Mouse (Mus musculus) MEL (cell line): ENCODE data around the gene Dcaf17.

Experiments
- CTCF ChIP-seq, 3 experiments: IDR thresholded peaks in 2 of 3; conservative IDR thresholded peaks in 1 of 3; 2 replicates each; pipeline ENCODE4 v1.5.1; 2011 to 2012; ENCODE audit warnings: low read length in 3 of 3, low read depth in 2 of 3, mild to moderate bottlenecking in 2 of 3, improper control_type of control experiment in 1 of 3, inconsistent platforms in 1 of 3, mixed read lengths in 1 of 3, moderate library complexity in 1 of 3; ENCODE audit not compliant: control insufficient read depth in 1 of 3, insufficient read depth in 1 of 3, poor library complexity in 1 of 3, severe bottlenecking in 1 of 3
- MAX ChIP-seq: IDR thresholded peaks from 2 replicates; pipeline ENCODE4 v1.6.1; 2011; ENCODE audit warnings: low read length, improper control_type of control experiment
- MAZ ChIP-seq: IDR thresholded peaks from 2 replicates; pipeline ENCODE4 v1.6.1; 2012; ENCODE audit warnings: low read depth, mild to moderate bottlenecking, inconsistent platforms, low read length, improper control_type of control experiment
- NELFE ChIP-seq: IDR thresholded peaks from 2 replicates; pipeline ENCODE4 v1.6.1; 2011; ENCODE audit warnings: low read depth, low read length, improper control_type of control experiment
- POLR2A ChIP-seq, 2 experiments: IDR thresholded peaks; 2 replicates each; pipeline ENCODE4 v1.6.1; 2011 to 2012; ENCODE audit warnings: low read length in 2 of 2, mild to moderate bottlenecking in 2 of 2, control low read depth in 1 of 2, improper control_type of control experiment in 1 of 2, low read depth in 1 of 2, moderate library complexity in 1 of 2; ENCODE audit not compliant: control insufficient read depth in 1 of 2, insufficient read depth in 1 of 2, poor library complexity in 1 of 2
- SIN3A ChIP-seq: IDR thresholded peaks from 2 replicates; pipeline ENCODE4 v1.6.1; 2012; ENCODE audit warnings: low read length, improper control_type of control experiment, inconsistent platforms
- TCF12 ChIP-seq: IDR thresholded peaks from 2 replicates; pipeline ENCODE4 v1.6.1; 2014; ENCODE audit warnings: low read depth, mild to moderate bottlenecking, inconsistent platforms, low read length, improper control_type of control experiment, moderate library complexity
- USF2 ChIP-seq, 2 experiments: IDR thresholded peaks; 2 replicates each; pipeline ENCODE4 v1.6.1; 2011 to 2012; ENCODE audit warnings: improper control_type of control experiment in 2 of 2, low read length in 2 of 2, borderline replicate concordance in 1 of 2, inconsistent platforms in 1 of 2, low read depth in 1 of 2, mild to moderate bottlenecking in 1 of 2; ENCODE audit not compliant: insufficient read depth in 1 of 2

- TF ChIP-seq USF2 (IDR thresholded peaks at IDR 0.05; ENCODE audit: borderline replicate concordance in 1 of 2, insufficient read depth in 1 of 2, low read depth in 1 of 2, low read length in 2 of 2) (no peak), CTCF (IDR thresholded peaks at IDR 0.05 in 2 of 3, conservative IDR thresholded peaks at IDR 0.05 in 1 of 3; ENCODE audit: control insufficient read depth in 1 of 3, insufficient read depth in 1 of 3, low read depth in 2 of 3, low read length in 3 of 3, poor library complexity in 1 of 3, severe bottlenecking in 1 of 3) (peak; percentile 68 to 74 (median 69)), MAX (no peak), NELFE (no peak), SIN3A (no peak), MAZ (no peak), POLR2A (IDR thresholded peaks at IDR 0.05; ENCODE audit: control insufficient read depth in 1 of 2, insufficient read depth in 1 of 2, low read depth in 1 of 2, low read length in 2 of 2, poor library complexity in 1 of 2) (no peak), TCF12 (no peak)
Measured at GRCm38 (mm10) chr2:71116151-71116550, 61.0 kb downstream of the Dcaf17 start.
